Comparison of ENCODE assay signal across 23 mouse cellular contexts in genomic region chr16:63371275-63371674, GRCm38 (mm10).
DNase-seq lines count a peak whose midpoint lies in the region; ATAC-seq and TF ChIP-seq lines count a peak whose summit lies in the region.
"Had no signal": no experiment of that assay in that cellular context is flagged by ENCODE, and none has a peak within 500 bp of the region (broad histone marks: within the 10 kb centered on the region; RNA-seq: fewer than 3 reads in every experiment).

No protein-coding gene starts in this region.

- no peak overlapping the region for H3K27ac ChIP-seq in midbrain, embryonic 11.5 days (ENCODE audit: low read depth, low read length)
- H3K27ac ChIP-seq in midbrain, embryonic 14.5 days (replicated peaks; ENCODE audit: low read depth, low read length): no peak overlapping the region
- H3K27ac ChIP-seq in liver, embryonic 11.5 days (ENCODE audit: low read depth, low read length): no peak overlapping the region

- H3K4me2 ChIP-seq in midbrain, embryonic 11.5 days: no peak overlapping the region
- H3K4me2 ChIP-seq in midbrain, embryonic 14.5 days (ENCODE audit: low read length): no peak overlapping the region
- H3K4me2 ChIP-seq in myocyte (ENCODE audit: low read depth): peak overlapping the region; percentile 70
- H3K4me2 ChIP-seq in liver, embryonic 11.5 days: no peak overlapping the region

- H3K4me1 ChIP-seq in midbrain, embryonic 11.5 days (ENCODE audit: control insufficient read depth, insufficient read depth, low read length): no peaks in the 10 kb centered on the region
- H3K4me1 ChIP-seq in midbrain, embryonic 14.5 days (ENCODE audit: control insufficient read depth, insufficient read depth, low read length): no peaks in the 10 kb centered on the region
- H3K4me1 ChIP-seq in liver, embryonic 11.5 days (replicated peaks; ENCODE audit: control insufficient read depth, insufficient read depth, low read length): no peaks in the 10 kb centered on the region

- no peaks in the 10 kb centered on the region for H3K36me3 ChIP-seq in midbrain, embryonic 11.5 days (ENCODE audit: control insufficient read depth, insufficient read depth, low read length)
- no peaks in the 10 kb centered on the region for H3K36me3 ChIP-seq in midbrain, embryonic 14.5 days (ENCODE audit: control insufficient read depth, insufficient read depth, low read length)
- H3K36me3 ChIP-seq in C2C12 (ENCODE audit: control insufficient read depth, insufficient read depth): no peaks in the 10 kb centered on the region
- no peaks in the 10 kb centered on the region for H3K36me3 ChIP-seq in myocyte (ENCODE audit: control insufficient read depth, insufficient read depth)
- no peaks in the 10 kb centered on the region for H3K36me3 ChIP-seq in liver, embryonic 11.5 days (ENCODE audit: control insufficient read depth, insufficient read depth, low read length)
- H3K36me3 ChIP-seq: G1E had no signal

- no peak overlapping the region for H3K9ac ChIP-seq in midbrain, embryonic 11.5 days (ENCODE audit: low read length)
- no peak overlapping the region for H3K9ac ChIP-seq in midbrain, embryonic 14.5 days (replicated peaks; ENCODE audit: low read length)
- H3K9ac ChIP-seq in liver, embryonic 11.5 days (ENCODE audit: low read depth, low read length): no peak overlapping the region

- no peak for TF ChIP-seq POLR2A in myocyte (IDR thresholded peaks at IDR 0.05; ENCODE audit: insufficient read length, low read depth)

- H3K4me3 ChIP-seq in midbrain, embryonic 11.5 days (ENCODE audit: low read depth, low read length): no peak overlapping the region
- H3K4me3 ChIP-seq in midbrain, embryonic 14.5 days (replicated peaks; ENCODE audit: low read depth, low read length): no peak overlapping the region
- H3K4me3 ChIP-seq in C2C12 (ENCODE audit: insufficient read depth, poor library complexity, severe bottlenecking) (no peak overlapping the region), myocyte (no peak overlapping the region)
- no peak overlapping the region for H3K4me3 ChIP-seq in liver, embryonic 11.5 days (ENCODE audit: low read depth, low read length)

- H3K79me3 ChIP-seq in C2C12 (ENCODE audit: low read depth): no peaks in the 10 kb centered on the region

- no peak for TF ChIP-seq CTCF in C2C12 (IDR thresholded peaks at IDR 0.05; ENCODE audit: control insufficient read depth, insufficient read depth, insufficient read length)

- H3K9me3 ChIP-seq in midbrain, embryonic 11.5 days (ENCODE audit: control insufficient read depth, low read length): no peaks in the 10 kb centered on the region
- no peaks in the 10 kb centered on the region for H3K9me3 ChIP-seq in midbrain, embryonic 14.5 days (ENCODE audit: control insufficient read depth, low read length)
- H3K9me3 ChIP-seq in liver, embryonic 11.5 days (ENCODE audit: control insufficient read depth, low read length): no peaks in the 10 kb centered on the region

- H3K27me3 ChIP-seq in midbrain, embryonic 11.5 days (ENCODE audit: control insufficient read depth, insufficient read depth, low read length): no peaks in the 10 kb centered on the region
- no peaks in the 10 kb centered on the region for H3K27me3 ChIP-seq in midbrain, embryonic 14.5 days (ENCODE audit: control insufficient read depth, insufficient read depth, low read length)
- H3K27me3 ChIP-seq in C2C12 (ENCODE audit: control insufficient read depth, insufficient read depth, insufficient read length): no peaks in the 10 kb centered on the region
- H3K27me3 ChIP-seq in myocyte (ENCODE audit: control insufficient read depth, insufficient read depth, insufficient read length): no peaks in the 10 kb centered on the region
- H3K27me3 ChIP-seq in liver, embryonic 11.5 days (replicated peaks; ENCODE audit: control insufficient read depth, insufficient read depth, low read length): no peaks in the 10 kb centered on the region
- H3K27me3 ChIP-seq: CH12.LX had no signal

- no peak for ATAC-seq in midbrain, embryonic 11.5 days (ENCODE audit: low FRiP score)
- ATAC-seq in midbrain, embryonic 14.5 days (ENCODE audit: low FRiP score, low TSS enrichment): no peak
- ATAC-seq in liver, embryonic 11.5 days (replicated peaks; ENCODE audit: low FRiP score): no peak
- ATAC-seq: activated CD4-positive, CD25-positive, alpha-beta regulatory T cell, adult 4 months; CD4-positive, CD25-positive, alpha-beta regulatory T cell, adult 4 months; Patski had no signal

- WGBS in midbrain, embryonic 11.5 days: 45% methylated on average over 5 of the region's 5 CpGs
- 39% methylated on average over 5 of the region's 5 CpGs for WGBS in midbrain, embryonic 14.5 days
- 73% methylated on average over 5 of the region's 5 CpGs for WGBS in liver, embryonic 11.5 days

- H3K79me2 ChIP-seq in C2C12 (ENCODE audit: control insufficient read depth, insufficient read depth): no peaks in the 10 kb centered on the region
- no peaks in the 10 kb centered on the region for H3K79me2 ChIP-seq in myocyte (ENCODE audit: control insufficient read depth, insufficient read depth)

- H3ac ChIP-seq in C2C12 (ENCODE audit: control insufficient read depth, insufficient read length, low read depth) (no peak overlapping the region), myocyte (ENCODE audit: control insufficient read depth, insufficient read length) (no peak overlapping the region)

- DNase-seq in embryo, embryonic 10.5 days (ENCODE audit: low spot score): peak; percentile 18
- DNase-seq in embryo, embryonic 10 days (ENCODE audit: low spot score): no peak
- peak; percentile 84 for DNase-seq in midbrain, embryonic 11.5 days (ENCODE audit: low spot score, missing footprints)
- DNase-seq in midbrain, embryonic 14.5 days: no peak
- no peak for DNase-seq in liver
- DNase-seq in liver, embryonic 11.5 days (ENCODE audit: low spot score): no peak
- DNase-seq: adrenal gland, adult 2 months; adrenal gland, adult 8-10 months; adrenal gland, postnatal 10 days; adrenal gland, postnatal 14 days; adrenal gland, postnatal 25 days; adrenal gland, postnatal 36 days; B cell, adult 2 months; cerebellum, adult 11 months; cerebellum, adult 11-12 months; cerebellum, adult 18-20 months had no signal

TF ChIP-seq in C2C12, 6 proteins besides CTCF, POLR2A, EP300 and RAD21:
- no peak for TF ChIP-seq FOSL1 (IDR thresholded peaks at IDR 0.05; ENCODE audit: insufficient read depth, low read length, poor library complexity, severe bottlenecking)
- no peak for TF ChIP-seq CEBPB (IDR thresholded peaks at IDR 0.05; ENCODE audit: low read depth)
- no peak for TF ChIP-seq MAX (IDR thresholded peaks at IDR 0.05)
- peak; percentile 65 for TF ChIP-seq MYOD1 (IDR thresholded peaks at IDR 0.05; ENCODE audit: control insufficient read depth, insufficient read length, low read depth)

TF ChIP-seq in myocyte, 11 proteins besides CTCF, POLR2A, EP300 and RAD21:
- TF ChIP-seq MYOD1 (IDR thresholded peaks at IDR 0.05; ENCODE audit: control insufficient read depth in 1 of 3, insufficient read length in 2 of 3, low read depth in 2 of 3): peak; percentile 63 to 86 (median 85)
- TF ChIP-seq MYOG (IDR thresholded peaks at IDR 0.05; ENCODE audit: control insufficient read depth in 1 of 3, insufficient read depth in 1 of 3, insufficient read length in 2 of 3, low read depth in 2 of 3): no peak
- TF ChIP-seq TCF12 (IDR thresholded peaks at IDR 0.05; ENCODE audit: insufficient read depth, poor library complexity, severe bottlenecking): peak; percentile 28
- TF ChIP-seq TCF3 (IDR thresholded peaks at IDR 0.05; ENCODE audit: insufficient read length, low read depth): no peak
- no peak for TF ChIP-seq CEBPB (IDR thresholded peaks at IDR 0.05; ENCODE audit: insufficient read depth, poor library complexity, severe bottlenecking)
TF ChIP-seq in myocyte: peak in this region for 2.

Comparison
In these comparisons a context has a peak if more than half of its experiments do, and no peak if none do; other contexts are left out.
1. DNase-seq: peak in embryo, embryonic 10.5 days (single experiment) and midbrain, embryonic 11.5 days (single experiment); none in embryo, embryonic 10 days (single experiment), midbrain, embryonic 14.5 days (single experiment), liver (single experiment) and liver, embryonic 11.5 days (single experiment).